In the genomic region with DNA sequence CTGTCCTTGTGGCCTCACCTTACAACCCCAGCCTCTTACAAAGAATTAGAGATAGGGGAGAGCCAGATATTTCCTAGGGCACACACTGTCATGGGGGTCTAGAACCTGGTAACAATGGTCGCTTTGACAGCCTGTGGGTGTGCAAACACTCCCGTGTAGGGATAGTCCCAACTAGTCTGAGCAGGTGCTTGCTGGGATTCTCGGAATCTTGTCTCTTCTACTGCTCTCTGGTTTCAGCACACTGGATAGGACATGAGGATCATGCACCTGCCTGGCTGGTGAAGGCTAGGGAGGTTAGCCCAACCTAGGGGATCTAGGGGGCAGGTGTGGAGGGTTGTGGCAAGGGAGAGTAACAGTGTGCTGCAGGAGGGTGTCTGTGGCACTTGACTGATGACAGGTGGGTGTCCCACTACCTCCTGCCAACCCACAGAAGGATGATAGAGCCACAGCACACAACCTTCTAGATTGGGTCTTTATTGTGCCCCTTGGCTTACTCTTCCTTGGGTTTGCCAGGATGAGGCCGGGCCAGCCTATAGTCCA, we compare ENCODE assay signal across 7 mouse cellular contexts. TPM values are rescaled to one million over a fixed set of nuclear protein-coding genes. Genes with fewer than 3 reads are reported as not detected.
DNase-seq lines count a peak whose midpoint lies in the region; ATAC-seq and TF ChIP-seq lines count a peak whose summit lies in the region.

No protein-coding gene starts in this region.

- TF ChIP-seq CTCF in lung, adult 2 months (IDR thresholded peaks at IDR 0.05; ENCODE audit: insufficient read depth, low read length), result no peak

- peaks cover 3% of the 10 kb centered on the region; the same call in 1 of the 2 replicates for H3K9me3 ChIP-seq in lung, embryonic 16.5 days (ENCODE audit: control insufficient read depth, low read length)
- no peaks in the 10 kb centered on the region for H3K9me3 ChIP-seq in hindbrain, embryonic 11.5 days (ENCODE audit: control insufficient read depth, low read length)
- no peaks in the 10 kb centered on the region for H3K9me3 ChIP-seq in midbrain, embryonic 11.5 days (ENCODE audit: control insufficient read depth, low read length)

- peak overlapping the region; percentile 79 for H3K9ac ChIP-seq in lung, embryonic 16.5 days (ENCODE audit: low read length)
- peak overlapping the region; percentile 56; the same call in 1 of the 2 replicates for H3K9ac ChIP-seq in hindbrain, embryonic 11.5 days (ENCODE audit: low read depth, low read length)
- peak overlapping the region; percentile 59 for H3K9ac ChIP-seq in midbrain, embryonic 11.5 days (ENCODE audit: low read length)

- no peaks in the 10 kb centered on the region for H3K36me3 ChIP-seq in lung, embryonic 16.5 days (ENCODE audit: control insufficient read depth, insufficient read depth, low read length)
- H3K36me3 ChIP-seq in hindbrain, embryonic 11.5 days (ENCODE audit: control insufficient read depth, insufficient read depth, low read length), result no peaks in the 10 kb centered on the region
- no peaks in the 10 kb centered on the region for H3K36me3 ChIP-seq in midbrain, embryonic 11.5 days (ENCODE audit: control insufficient read depth, insufficient read depth, low read length)

- peak overlapping the region; percentile 96 for H3K27ac ChIP-seq in lung, embryonic 16.5 days (ENCODE audit: low read length)
- H3K27ac ChIP-seq in hindbrain, embryonic 11.5 days (ENCODE audit: low read depth, low read length), result peak overlapping the region; percentile 93
- H3K27ac ChIP-seq in midbrain, embryonic 11.5 days (ENCODE audit: low read depth, low read length), result peak overlapping the region; percentile 99

- no peak overlapping the region for H3K4me3 ChIP-seq in lung, embryonic 16.5 days (ENCODE audit: low read length)
- no peak overlapping the region for H3K4me3 ChIP-seq in lung, adult 2 months (replicated peaks; ENCODE audit: extremely low read depth, low read depth, low read length)
- no peak overlapping the region for H3K4me3 ChIP-seq in hindbrain, embryonic 11.5 days (ENCODE audit: low read depth, low read length)
- no peak overlapping the region for H3K4me3 ChIP-seq in midbrain, embryonic 11.5 days (ENCODE audit: low read depth, low read length)

- no peak for ATAC-seq in lung, embryonic 16.5 days (ENCODE audit: low read depth)
- ATAC-seq in hindbrain, embryonic 11.5 days (ENCODE audit: low FRiP score), result no peak
- peak; percentile 4; the same call in 1 of the 2 replicates for ATAC-seq in midbrain, embryonic 11.5 days (ENCODE audit: low FRiP score)

- no peak for TF ChIP-seq POLR2A in lung, adult 2 months (IDR thresholded peaks at IDR 0.05; ENCODE audit: borderline replicate concordance, extremely low read depth, low read depth, low read length)

- no peak for DNase-seq in lung, adult 2 months
- no peak for DNase-seq in hindbrain, embryonic 11.5 days (ENCODE audit: low spot score)
- DNase-seq in midbrain, embryonic 11.5 days (ENCODE audit: low spot score, missing footprints), result peak; percentile 90
- DNase-seq in adipocyte (ENCODE audit: low spot score), result no peak
- no peak for DNase-seq in urinary bladder, adult 2 months (ENCODE audit: low spot score)
- DNase-seq in cerebellum, adult 9-10 months, result no peak

- WGBS in lung, embryonic 16.5 days, result 71% methylated on average over 4 of the region's 4 CpGs
- 88% methylated on average over 4 of the region's 4 CpGs for WGBS in lung, adult 2 months
- WGBS in hindbrain, embryonic 11.5 days, result 78% methylated on average over 4 of the region's 4 CpGs
- WGBS in midbrain, embryonic 11.5 days, result 84% methylated on average over 4 of the region's 4 CpGs

- H3K4me1 ChIP-seq in lung, embryonic 16.5 days (replicated peaks; ENCODE audit: control insufficient read depth, insufficient read depth, low read length), result peaks cover 18% of the 10 kb centered on the region
- H3K4me1 ChIP-seq in lung, adult 2 months (ENCODE audit: control insufficient read depth, insufficient read depth, low read length), result peaks cover 7% of the 10 kb centered on the region; the same call in 1 of the 2 replicates
- H3K4me1 ChIP-seq in hindbrain, embryonic 11.5 days (replicated peaks; ENCODE audit: control insufficient read depth, insufficient read depth, low read length), result peaks cover 14% of the 10 kb centered on the region
- peaks cover 31% of the 10 kb centered on the region for H3K4me1 ChIP-seq in midbrain, embryonic 11.5 days (ENCODE audit: control insufficient read depth, insufficient read depth, low read length)

- no peak overlapping the region; the same call in 1 of the 2 replicates for H3K4me2 ChIP-seq in lung, embryonic 16.5 days (ENCODE audit: low read depth, low read length)
- no peak overlapping the region for H3K4me2 ChIP-seq in hindbrain, embryonic 11.5 days (replicated peaks; ENCODE audit: low read depth, low read length)
- H3K4me2 ChIP-seq in midbrain, embryonic 11.5 days, result peak overlapping the region; percentile 4; the same call in 1 of the 2 replicates

- H3K27me3 ChIP-seq in lung, embryonic 16.5 days (ENCODE audit: control insufficient read depth, insufficient read depth, low read depth, low read length), result no peaks in the 10 kb centered on the region
- no peaks in the 10 kb centered on the region for H3K27me3 ChIP-seq in hindbrain, embryonic 11.5 days (ENCODE audit: control insufficient read depth, insufficient read depth, low read length)
- no peaks in the 10 kb centered on the region for H3K27me3 ChIP-seq in midbrain, embryonic 11.5 days (ENCODE audit: control insufficient read depth, insufficient read depth, low read length)

RNA-seq across cellular contexts. Expression of a gene that starts 2.5 kb away (rescaled TPM):
- 0.43 TPM in 1 of 2 replicates, not detected in the other for polyA plus RNA-seq in lung, embryonic 16.5 days (2015; fragmentation: Nextera tagmentation; extraction: Ambion mirVana)
- polyA plus RNA-seq in lung, adult 2 months (2012; rRNA removed), result 5.6 and 8.4 TPM in 2 replicates
- polyA plus RNA-seq in hindbrain, embryonic 11.5 days (2014; fragmentation: Nextera tagmentation; extraction: Ambion mirVana), result 0.97 TPM in 1 of 2 replicates, not detected in the other
- 0.49 TPM in 1 of 2 replicates, not detected in the other for polyA plus RNA-seq in midbrain, embryonic 11.5 days (2014; fragmentation: Nextera tagmentation; extraction: Ambion mirVana)
- 3.8 and 4.4 TPM in 2 replicates for polyA plus RNA-seq in urinary bladder, adult 2 months (2012; rRNA removed)
